Mouse (Mus musculus): ENCODE results near the gene Mitf.

GRCm38 (mm10) chr6:97893546-97893945, 86.7 kb downstream of the Mitf start:
- TF ChIP-seq CTCF (IDR thresholded peaks at IDR 0.05) (no peak), EP300 (IDR thresholded peaks at IDR 0.05) (no peak)

All from lung, postnatal 0 days (tissue).